Mouse (Mus musculus): ENCODE measurements at regions not wholly inside any gene's neighbourhood (a gene's known extent, or its start where the extent isn't known, plus 50 kb on each side); places are given as distances from the start of the nearest gene placed in this dataset.
A peak's percentile ranks its signal among the peaks of the same experiment; 100 is the strongest.

DNA sequence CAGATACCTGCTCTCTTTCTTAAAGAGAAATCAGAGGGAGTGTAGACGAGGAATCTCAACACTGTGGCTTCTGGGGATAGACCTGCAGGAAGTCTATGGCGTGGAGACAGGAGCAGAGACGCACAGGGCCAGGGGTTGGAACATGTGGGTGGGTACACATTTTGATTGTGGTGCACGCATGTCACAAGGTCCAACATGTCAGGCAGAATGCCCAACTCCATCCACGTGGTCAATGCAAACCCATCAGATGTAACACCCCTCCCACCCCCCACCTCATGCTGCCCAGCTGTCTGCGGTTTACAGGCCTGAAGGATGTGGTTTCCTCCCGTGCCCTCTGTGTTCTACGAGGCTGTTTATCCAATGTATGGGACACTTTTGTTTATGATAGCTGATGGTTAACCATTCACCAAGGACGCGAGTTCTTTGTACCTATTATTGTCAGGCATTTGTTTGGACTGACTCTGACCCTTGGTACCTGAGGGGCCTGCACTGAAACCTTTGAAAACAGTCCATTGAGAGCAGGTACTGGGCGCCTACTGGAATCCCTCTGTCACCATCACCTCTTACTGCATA, 142.2 kb downstream of the Irs2 start:
- 11% methylated on average over 11 of the region's 11 CpGs for WGBS (ENCODE audit: insufficient replicate concordance)
- no peak for TF ChIP-seq EP300 (IDR thresholded peaks at IDR 0.05; ENCODE audit: low read depth)
- no peak for TF ChIP-seq CTCF (IDR thresholded peaks at IDR 0.05; ENCODE audit: low read depth)
- Histone ChIP-seq H3K4me1 (replicated peaks; ENCODE audit: control insufficient read depth in 2 of 2, insufficient read depth in 2 of 2, low read length in 1 of 2) (peaks cover 0 to 21% of the 10 kb centered on the region in 2 experiments; a peak in 2 of 4 replicates), H3K4me2 (ENCODE audit: low read depth) (no peak overlapping the region), H3K9me3 (ENCODE audit: control insufficient read depth, low read length) (no peaks in the 10 kb centered on the region), H3K27ac (0 out of 2 replicates have a peak overlapping the region, but pooled peaks have one; percentile 5), H3K36me3 (replicated peaks; ENCODE audit: control insufficient read depth, insufficient read depth, low read depth) (no peaks in the 10 kb centered on the region), H3K4me3 (ENCODE audit: insufficient read depth in 1 of 2, low read depth in 2 of 2, low read length in 2 of 2) (no peak overlapping the region), H3K9ac (replicated peaks) (no peak overlapping the region), H3K27me3 (ENCODE audit: control insufficient read depth, insufficient read depth, low read length) (no peaks in the 10 kb centered on the region)
- peak; percentile 26 to 28 (median 28) for DNase-seq (ENCODE audit: low read depth in 3 of 3, low spot score in 3 of 3)
- ATAC-seq (ENCODE audit: insufficient read depth): peak; percentile 71

DNA sequence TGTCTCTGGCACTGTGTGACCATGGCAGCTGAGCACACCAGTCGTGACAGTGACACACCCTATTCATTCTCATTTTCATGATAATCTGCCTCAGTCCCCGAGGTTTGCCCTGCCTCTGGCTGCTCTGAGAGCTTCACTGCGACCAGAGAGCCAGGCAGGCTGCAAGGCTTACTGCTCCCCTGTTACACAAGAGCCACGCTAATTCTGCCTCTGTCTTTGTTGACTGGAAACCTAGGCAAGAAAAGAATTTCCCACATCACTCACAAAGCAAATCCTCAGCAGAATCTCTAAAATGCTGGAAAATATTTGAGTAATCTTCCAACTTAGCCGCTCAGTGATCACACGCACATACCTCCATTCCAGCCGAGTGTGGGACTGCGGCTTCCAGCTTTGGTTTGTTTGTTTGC, 142.8 kb downstream of the Irs2 start:
- 30% methylated on average over 8 of the region's 8 CpGs for WGBS (ENCODE audit: insufficient replicate concordance)
- no peak overlapping the region for H3K9ac ChIP-seq (replicated peaks)
- no peak for DNase-seq (ENCODE audit: low read depth in 3 of 3, low spot score in 3 of 3)

DNA sequence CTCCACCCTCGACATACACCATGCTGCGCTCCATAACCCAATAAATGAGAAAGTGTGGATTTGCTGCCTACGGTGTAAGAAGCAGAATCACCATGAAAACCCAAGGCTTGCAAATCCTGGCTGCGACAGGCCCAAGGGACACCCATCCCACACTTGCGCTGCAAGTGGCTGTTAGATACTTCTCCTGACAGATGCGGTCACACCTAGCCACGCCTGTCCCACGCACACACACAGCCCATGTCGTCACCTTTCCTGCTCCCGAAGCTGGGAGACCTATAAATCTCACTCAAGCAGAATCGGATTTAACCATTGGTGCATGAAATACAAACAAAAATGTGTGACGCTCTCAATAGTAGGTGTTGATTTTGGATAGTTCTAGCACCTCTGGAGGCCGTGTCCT, 145.8 kb downstream of the Irs2 start:
- no peak overlapping the region for H3K27ac ChIP-seq
- H3K4me1 ChIP-seq (replicated peaks; ENCODE audit: control insufficient read depth in 2 of 2, insufficient read depth in 2 of 2, low read length in 1 of 2): peaks cover 0 to 21% of the 10 kb centered on the region in 2 experiments; a peak in 2 of 4 replicates
- H3K36me3 ChIP-seq (replicated peaks; ENCODE audit: control insufficient read depth, insufficient read depth, low read depth): no peaks in the 10 kb centered on the region
- DNase-seq (ENCODE audit: low read depth in 3 of 3, low spot score in 3 of 3) (no peak), ATAC-seq (ENCODE audit: insufficient read depth) (no peak)
- H3K27me3 ChIP-seq (ENCODE audit: control insufficient read depth, insufficient read depth, low read length): no peaks in the 10 kb centered on the region
- TF ChIP-seq EP300 (IDR thresholded peaks at IDR 0.05; ENCODE audit: low read depth) (no peak), CTCF (IDR thresholded peaks at IDR 0.05; ENCODE audit: low read depth) (no peak)
- H3K4me2 ChIP-seq (ENCODE audit: low read depth): no peak overlapping the region
- H3K9ac ChIP-seq (replicated peaks): no peak overlapping the region
- no peaks in the 10 kb centered on the region for H3K9me3 ChIP-seq (ENCODE audit: control insufficient read depth, low read length)
- 66% methylated on average over 13 of the region's 13 CpGs for WGBS (ENCODE audit: insufficient replicate concordance)
- no peak overlapping the region for H3K4me3 ChIP-seq (ENCODE audit: insufficient read depth in 1 of 2, low read depth in 2 of 2, low read length in 2 of 2)

More for the DNA sequence above, 142.8 kb downstream of the Irs2 start:
- no peaks in the 10 kb centered on the region for H3K27me3 ChIP-seq (ENCODE audit: control insufficient read depth, insufficient read depth, low read length)
- TF ChIP-seq CTCF (IDR thresholded peaks at IDR 0.05; ENCODE audit: low read depth) (no peak), EP300 (IDR thresholded peaks at IDR 0.05; ENCODE audit: low read depth) (no peak)
- no peak overlapping the region for H3K4me2 ChIP-seq (ENCODE audit: low read depth)
- peaks cover 0 to 21% of the 10 kb centered on the region in 2 experiments; a peak in 2 of 4 replicates for H3K4me1 ChIP-seq (replicated peaks; ENCODE audit: control insufficient read depth in 2 of 2, insufficient read depth in 2 of 2, low read length in 1 of 2)
- 0 out of 2 replicates have a peak overlapping the region, but pooled peaks have one; percentile 5 for H3K27ac ChIP-seq
- no peaks in the 10 kb centered on the region for H3K9me3 ChIP-seq (ENCODE audit: control insufficient read depth, low read length)
- no peaks in the 10 kb centered on the region for H3K36me3 ChIP-seq (replicated peaks; ENCODE audit: control insufficient read depth, insufficient read depth, low read depth)
- ATAC-seq (ENCODE audit: insufficient read depth): no peak
- H3K4me3 ChIP-seq (ENCODE audit: insufficient read depth in 1 of 2, low read depth in 2 of 2, low read length in 2 of 2): no peak overlapping the region

DNA sequence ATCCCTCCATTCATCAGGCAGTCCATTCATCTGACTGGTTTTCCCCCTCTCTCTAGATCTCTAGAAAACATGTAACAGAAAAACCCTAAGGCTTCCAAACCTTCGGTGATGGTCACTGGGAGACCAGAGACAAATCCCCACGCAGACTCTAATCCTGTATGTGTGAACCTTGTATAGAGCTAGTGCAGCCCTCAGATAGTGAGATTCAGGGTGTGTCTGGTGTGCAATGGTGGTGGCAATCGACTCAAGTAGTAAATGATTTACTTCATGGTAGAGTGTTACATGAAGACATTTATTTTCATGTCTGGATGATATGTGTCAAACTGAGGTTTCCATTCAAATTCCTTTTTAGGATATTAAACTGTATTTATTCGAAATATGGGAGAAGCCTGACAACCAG, 147.4 kb downstream of the Irs2 start:
- no peak for ATAC-seq (ENCODE audit: insufficient read depth)
- H3K36me3 ChIP-seq (replicated peaks; ENCODE audit: control insufficient read depth, insufficient read depth, low read depth): no peaks in the 10 kb centered on the region

DNA sequence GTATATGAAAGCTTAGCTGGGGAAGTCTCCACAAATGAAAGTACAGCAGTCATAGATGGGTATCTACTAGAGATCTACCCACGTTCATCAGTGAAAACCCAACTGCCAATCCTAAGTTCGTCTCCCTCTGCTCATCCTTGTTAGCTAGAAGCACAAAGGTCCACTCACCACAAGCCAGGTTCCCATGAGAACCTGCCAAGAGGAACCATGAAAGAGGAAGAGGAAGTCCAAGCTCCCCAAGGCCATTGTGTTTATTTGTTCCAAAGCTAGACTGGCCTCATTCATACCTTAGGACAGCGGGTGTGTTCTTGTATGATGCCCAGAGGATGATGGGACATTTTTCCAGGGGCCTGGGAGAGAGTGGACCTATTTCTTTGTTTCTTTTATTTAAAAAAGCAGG, 150.4 kb downstream of the Irs2 start:
- no peak overlapping the region for H3K4me3 ChIP-seq (ENCODE audit: insufficient read depth in 1 of 2, low read depth in 2 of 2, low read length in 2 of 2)
- H3K4me1 ChIP-seq (replicated peaks; ENCODE audit: control insufficient read depth in 2 of 2, insufficient read depth in 2 of 2, low read length in 1 of 2): peaks cover 0 to 16% of the 10 kb centered on the region in 2 experiments; a peak in 2 of 4 replicates
- TF ChIP-seq CTCF (IDR thresholded peaks at IDR 0.05; ENCODE audit: low read depth): no peak
- TF ChIP-seq EP300 (IDR thresholded peaks at IDR 0.05; ENCODE audit: low read depth): no peak
- H3K27me3 ChIP-seq (ENCODE audit: control insufficient read depth, insufficient read depth, low read length): no peaks in the 10 kb centered on the region
- 40% methylated on average over 3 of the region's 3 CpGs for WGBS (ENCODE audit: insufficient replicate concordance)
- no peaks in the 10 kb centered on the region for H3K9me3 ChIP-seq (ENCODE audit: control insufficient read depth, low read length)
- H3K27ac ChIP-seq: no peak overlapping the region
- no peak overlapping the region for H3K4me2 ChIP-seq (ENCODE audit: low read depth)
- no peak overlapping the region for H3K9ac ChIP-seq (replicated peaks)
- no peak for ATAC-seq (ENCODE audit: insufficient read depth)
- no peaks in the 10 kb centered on the region for H3K36me3 ChIP-seq (replicated peaks; ENCODE audit: control insufficient read depth, insufficient read depth, low read depth)
- DNase-seq (ENCODE audit: low read depth in 3 of 3, low spot score in 3 of 3): no peak

More for the DNA sequence above, 147.4 kb downstream of the Irs2 start:
- no peak for DNase-seq (ENCODE audit: low read depth in 3 of 3, low spot score in 3 of 3)
- Histone ChIP-seq H3K9me3 (ENCODE audit: control insufficient read depth, low read length) (no peaks in the 10 kb centered on the region), H3K4me2 (ENCODE audit: low read depth) (no peak overlapping the region), H3K27me3 (ENCODE audit: control insufficient read depth, insufficient read depth, low read length) (no peaks in the 10 kb centered on the region), H3K27ac (no peak overlapping the region), H3K9ac (replicated peaks) (no peak overlapping the region), H3K4me1 (replicated peaks; ENCODE audit: control insufficient read depth in 2 of 2, insufficient read depth in 2 of 2, low read length in 1 of 2) (peaks cover 0 to 15% of the 10 kb centered on the region in 2 experiments; a peak in 2 of 4 replicates), H3K4me3 (ENCODE audit: insufficient read depth in 1 of 2, low read depth in 2 of 2, low read length in 2 of 2) (no peak overlapping the region)
- TF ChIP-seq EP300 (IDR thresholded peaks at IDR 0.05; ENCODE audit: low read depth) (no peak), CTCF (IDR thresholded peaks at IDR 0.05; ENCODE audit: low read depth) (no peak)
- WGBS (ENCODE audit: insufficient replicate concordance): 40% methylated on average over 4 of the region's 4 CpGs
